Mouse (Mus musculus) intestine, embryonic 14.5 days (tissue): ENCODE measurements around the gene Nedd9. TPM values are rescaled to one million over a fixed set of nuclear protein-coding genes. Genes with fewer than 3 reads are reported as not detected.

ENCODE experiments used
- ATAC-seq: fragments of 200-750 bp; cut with Nextera tagmentation; replicated peaks from 2 replicates; pipeline ENCODE4 v1.8.0; 2017; ENCODE audit warnings: low read depth, moderate number of reproducible peaks, moderate TSS enrichment, moderate library complexity; ENCODE audit not compliant: low FRiP score, low TSS enrichment
- DNase-seq: peaks from one replicate; pipeline ENCODE4 v3.0.0-alpha.2; 2018; ENCODE audit warnings: low spot score
- H3K27ac ChIP-seq: fragments of 300-500 bp; sonication (generic); 2 replicates; pipeline ENCODE4 v1.5.1; 2014; ENCODE audit warnings: low read depth, mild to moderate bottlenecking, control low read depth
- H3K27me3 ChIP-seq: fragments of 300-500 bp; sonication (generic); replicated peaks from 2 replicates; pipeline ENCODE4 v1.6.1; 2014; ENCODE audit warnings: low read length, control low read depth; ENCODE audit not compliant: control insufficient read depth, insufficient read depth
- H3K36me3 ChIP-seq: fragments of 300-500 bp; sonication (generic); 2 replicates; pipeline ENCODE4 v1.6.1; 2014; ENCODE audit warnings: low read length, control low read depth; ENCODE audit not compliant: control insufficient read depth, insufficient read depth
- H3K4me1 ChIP-seq: fragments of 300-500 bp; sonication (generic); replicated peaks from 2 replicates; pipeline ENCODE4 v1.6.1; 2014; ENCODE audit warnings: low read length, control low read depth, mixed read lengths; ENCODE audit not compliant: control insufficient read depth, insufficient read depth
- H3K4me2 ChIP-seq: fragments of 300-500 bp; sonication (generic); 2 replicates; pipeline ENCODE4 v1.6.1; 2014; ENCODE audit warnings: low read length
- H3K4me3 ChIP-seq: fragments of 300-500 bp; sonication (generic); 2 replicates; pipeline ENCODE4 v1.5.1; 2014; ENCODE audit warnings: low read depth, low read length, control low read depth, mixed read lengths
- H3K9ac ChIP-seq: fragments of 300-500 bp; sonication (generic); 2 replicates; pipeline ENCODE4 v1.6.1; 2014; ENCODE audit warnings: mild to moderate bottlenecking, low read length
- H3K9me3 ChIP-seq: fragments of 300-500 bp; sonication (generic); 2 replicates; pipeline ENCODE4 v1.6.1; 2016; ENCODE audit warnings: low read length, control low read depth; ENCODE audit not compliant: control insufficient read depth
- WGBS: fragments of 180-500 bp; shearing (Covaris S2); extraction: QIAGEN DNeasy Blood & Tissue Kit; methylation state at CpG from one replicate; pipeline ENCODE4 v1.1.7; 2014; 5-methylcytosine and 5-hydroxymethylcytosine counted together
- polyA plus RNA-seq: library from polyadenylated mRNA; unstranded; fragments of >200 nt; fragmentation: Nextera tagmentation; extraction: Ambion mirVana; gene quantifications from 2 replicates; pipeline ENCODE4 v1.2.1, GENCODE M21; 2014

The Nedd9 gene
- polyA plus RNA-seq = 56.5 and 59.7 TPM in 2 replicates

GRCm38 (mm10) chr13:41486606-41487408 is at the start of gene Nedd9:
TSS of gene Nedd9 (minus strand) at chr13:41487362.
- Histone ChIP-seq H3K36me3 (no peaks in the 10 kb centered on the region), H3K4me1 (no peaks in the 10 kb centered on the region), H3K4me2 (no peak within 1 kb of the TSS), H3K4me3 (no peak within 1 kb of the TSS), H3K9me3 (no peaks in the 10 kb centered on the region), H3K9ac (no peak within 1 kb of the TSS), H3K27ac (no peak within 1 kb of the TSS), H3K27me3 (no peaks in the 10 kb centered on the region)
- ATAC-seq (no peak), DNase-seq (no peak)
- 65% methylated on average over 15 of the region's 15 CpGs for WGBS

- no peaks in the 10 kb centered on the region for H3K9me3 ChIP-seq
- no peak overlapping the region for H3K4me3 ChIP-seq
- no peaks in the 10 kb centered on the region for H3K27me3 ChIP-seq
- no peaks in the 10 kb centered on the region for H3K36me3 ChIP-seq
- no peak overlapping the region for H3K4me2 ChIP-seq
- WGBS = 83% methylated on average over 5 of the region's 5 CpGs
- ATAC-seq (no peak), DNase-seq (no peak)
- H3K27ac ChIP-seq = no peak overlapping the region
- no peaks in the 10 kb centered on the region for H3K4me1 ChIP-seq
- H3K9ac ChIP-seq = no peak overlapping the region
Measured at GRCm38 (mm10) chr13:41532625-41533024, 45.5 kb upstream of the Nedd9 start.

GRCm38 (mm10) chr13:41530326-41530725 is 43.2 kb upstream of the Nedd9 start:
- Histone ChIP-seq H3K27ac (no peak overlapping the region), H3K4me2 (no peak overlapping the region), H3K4me1 (no peaks in the 10 kb centered on the region), H3K9ac (no peak overlapping the region), H3K27me3 (no peaks in the 10 kb centered on the region), H3K9me3 (no peaks in the 10 kb centered on the region), H3K4me3 (no peak overlapping the region), H3K36me3 (no peaks in the 10 kb centered on the region)
- ATAC-seq (no peak), DNase-seq (no peak)

- 90% methylated on average over 11 of the region's 11 CpGs for WGBS
- Histone ChIP-seq H3K36me3 (no peaks in the 10 kb centered on the region), H3K9ac (no peak overlapping the region), H3K9me3 (no peaks in the 10 kb centered on the region), H3K4me1 (no peaks in the 10 kb centered on the region), H3K27ac (no peak overlapping the region), H3K4me2 (no peak overlapping the region), H3K27me3 (no peaks in the 10 kb centered on the region), H3K4me3 (no peak overlapping the region)
- ATAC-seq = no peak
- no peak for DNase-seq
Measured at GRCm38 (mm10) chr13:41524208-41524607, 37.0 kb upstream of the Nedd9 start.

GRCm38 (mm10) chr13:41521296-41521695 is 34.1 kb upstream of the Nedd9 start:
- H3K27ac ChIP-seq = no peak overlapping the region
- no peak overlapping the region for H3K4me3 ChIP-seq
- WGBS = 86% methylated on average over 4 of the region's 4 CpGs
- no peak overlapping the region for H3K9ac ChIP-seq
- no peaks in the 10 kb centered on the region for H3K36me3 ChIP-seq
- no peaks in the 10 kb centered on the region for H3K27me3 ChIP-seq
- ATAC-seq (no peak), DNase-seq (no peak)
- no peak overlapping the region for H3K4me2 ChIP-seq
- no peaks in the 10 kb centered on the region for H3K9me3 ChIP-seq
- H3K4me1 ChIP-seq = no peaks in the 10 kb centered on the region

- ATAC-seq (no peak), DNase-seq (no peak)
- Histone ChIP-seq H3K4me2 (no peak overlapping the region), H3K4me3 (no peak overlapping the region), H3K9me3 (no peaks in the 10 kb centered on the region), H3K27me3 (no peaks in the 10 kb centered on the region), H3K9ac (no peak overlapping the region), H3K36me3 (no peaks in the 10 kb centered on the region), H3K27ac (no peak overlapping the region), H3K4me1 (no peaks in the 10 kb centered on the region; the same call in 1 of the 2 replicates)
- WGBS = 83% methylated on average over 5 of the region's 5 CpGs
Measured at GRCm38 (mm10) chr13:41520549-41521161, 33.5 kb upstream of the Nedd9 start.

GRCm38 (mm10) chr13:41519792-41520191 is 32.6 kb upstream of the Nedd9 start:
- Histone ChIP-seq H3K9ac (no peak overlapping the region), H3K27me3 (no peaks in the 10 kb centered on the region), H3K9me3 (no peaks in the 10 kb centered on the region), H3K4me1 (no peaks in the 10 kb centered on the region; the same call in 1 of the 2 replicates), H3K27ac (no peak overlapping the region), H3K36me3 (no peaks in the 10 kb centered on the region), H3K4me3 (no peak overlapping the region), H3K4me2 (no peak overlapping the region)
- ATAC-seq (no peak), DNase-seq (no peak)
- 82% methylated on average over 4 of the region's 4 CpGs for WGBS

- Histone ChIP-seq H3K27me3 (no peaks in the 10 kb centered on the region), H3K4me1 (peaks cover 6% of the 10 kb centered on the region), H3K4me3 (no peak overlapping the region), H3K9ac (no peak overlapping the region), H3K4me2 (no peak overlapping the region), H3K27ac (no peak overlapping the region), H3K9me3 (no peaks in the 10 kb centered on the region), H3K36me3 (no peaks in the 10 kb centered on the region)
- ATAC-seq (no peak), DNase-seq (no peak)
- 89% methylated on average over 4 of the region's 4 CpGs for WGBS
Measured at GRCm38 (mm10) chr13:41517193-41517592, 30.0 kb upstream of the Nedd9 start.

GRCm38 (mm10) chr13:41515749-41516148 is 28.6 kb upstream of the Nedd9 start:
- H3K27ac ChIP-seq = no peak overlapping the region
- H3K36me3 ChIP-seq = no peaks in the 10 kb centered on the region
- H3K4me2 ChIP-seq = no peak overlapping the region
- no peak for ATAC-seq
- DNase-seq = no peak
- WGBS = 75% methylated on average over 4 of the region's 4 CpGs
- H3K9me3 ChIP-seq = no peaks in the 10 kb centered on the region
- H3K9ac ChIP-seq = no peak overlapping the region
- peaks cover 19% of the 10 kb centered on the region for H3K4me1 ChIP-seq
- no peak overlapping the region for H3K4me3 ChIP-seq
- H3K27me3 ChIP-seq = no peaks in the 10 kb centered on the region
